Mouse (Mus musculus) c-Kit-positive CD71-negative TER-119-negative erythroid progenitor cells, embryonic 14.5 days (primary cell): ENCODE results near the gene Kcnma1.

Experiments
- DNase-seq: peaks from one replicate; pipeline ENCODE4 v3.0.0-alpha.2; 2013; ENCODE audit warnings: low read depth

The Kcnma1 gene

DNA sequence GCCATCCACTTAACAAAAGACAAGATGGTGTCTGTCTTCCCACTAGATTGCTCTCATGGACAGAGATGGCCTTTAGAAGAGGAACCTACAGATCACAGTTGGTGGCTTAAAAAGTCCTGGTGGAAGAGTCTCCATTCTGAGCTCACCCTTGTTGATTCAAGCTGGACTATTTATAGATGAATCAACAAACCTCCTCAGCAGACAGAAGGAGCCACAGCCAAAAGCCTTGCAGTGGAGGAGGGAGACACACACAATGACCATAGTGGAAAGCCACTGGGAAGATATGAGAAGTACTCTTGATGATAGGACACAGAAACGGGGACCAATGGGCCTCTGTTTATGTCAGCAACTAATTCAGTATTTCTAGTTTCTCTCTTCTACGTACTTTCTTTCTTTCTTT is 239.7 kb downstream of the Kcnma1 start:
- DNase-seq, result no peak

DNA sequence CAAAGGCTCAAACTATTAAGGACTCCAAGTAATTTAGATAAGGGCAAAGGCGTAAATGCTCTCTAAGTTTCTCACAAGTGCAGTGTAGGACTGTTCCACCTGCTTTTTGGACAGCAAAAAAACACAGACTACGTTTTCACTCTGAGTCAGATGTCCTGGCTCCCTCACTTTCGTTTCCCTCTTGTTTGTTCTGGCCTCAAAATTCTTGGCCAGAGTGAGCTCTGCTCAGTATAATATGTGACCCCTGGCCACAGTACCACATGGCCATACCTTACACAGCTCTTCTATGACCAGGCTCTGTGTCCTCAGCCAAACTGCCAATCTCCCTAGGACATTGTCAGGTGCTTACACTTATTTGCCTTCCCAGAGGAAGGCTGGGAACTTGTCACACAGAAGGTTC is 241.6 kb downstream of the Kcnma1 start:
- no peak for DNase-seq

DNA sequence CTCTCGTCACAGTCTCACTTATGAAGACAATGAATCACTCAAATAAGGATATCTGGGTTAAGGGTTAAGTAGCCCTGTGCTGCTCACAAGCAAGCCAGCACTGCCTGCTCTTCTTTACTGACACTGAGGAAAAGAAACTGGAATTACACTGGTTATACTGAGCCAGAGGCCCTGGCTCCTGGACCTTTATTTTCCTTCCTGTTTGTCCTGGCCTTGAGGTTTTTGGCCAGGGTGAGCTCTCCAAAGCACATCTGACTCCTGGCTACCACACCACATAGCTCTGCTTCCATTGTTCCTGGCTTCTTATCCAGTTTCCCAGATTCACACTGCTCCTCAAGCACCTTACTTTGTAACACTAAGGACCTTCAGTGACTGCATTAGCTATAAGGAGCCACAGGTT is 242.5 kb downstream of the Kcnma1 start:
- DNase-seq, result no peak

DNA sequence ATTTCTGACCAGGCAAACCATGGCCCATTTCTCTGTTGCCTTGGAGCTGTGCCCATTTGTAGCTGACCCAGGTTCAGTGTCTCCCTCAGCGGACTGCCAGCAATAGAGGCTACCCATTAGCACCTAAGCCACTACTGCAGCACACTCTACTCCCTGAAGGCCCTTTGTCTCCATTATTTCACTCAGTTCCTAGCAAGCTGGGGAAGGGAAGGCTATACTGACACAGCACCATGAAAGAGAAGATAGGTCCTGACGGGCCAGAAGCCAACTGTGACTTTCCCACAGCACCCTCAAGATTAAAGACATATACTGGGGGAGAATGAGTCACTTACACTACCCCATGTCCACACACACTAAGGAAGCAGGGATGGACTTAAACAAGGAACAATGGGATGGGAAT is 251.8 kb downstream of the Kcnma1 start:
- DNase-seq, result no peak

DNA sequence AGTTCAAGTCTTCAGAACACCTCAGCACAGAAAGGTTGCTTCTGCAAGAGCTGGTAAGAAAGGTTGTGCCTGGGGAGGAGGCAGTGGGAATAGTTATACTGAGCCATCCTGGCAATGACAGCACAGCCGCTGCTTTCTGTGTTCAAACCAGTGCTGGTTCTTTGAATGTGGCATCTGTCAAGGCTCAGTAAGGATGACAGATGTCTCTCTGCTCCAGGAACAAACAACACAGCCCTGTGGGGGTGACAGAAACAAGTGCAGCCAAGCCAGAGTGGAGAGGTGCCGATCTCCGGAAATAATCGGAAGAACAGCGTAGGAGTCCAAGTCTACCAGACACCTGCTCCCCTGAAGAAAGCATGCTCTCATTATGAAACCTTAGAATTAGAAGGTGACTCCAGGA is 254.7 kb downstream of the Kcnma1 start:
- DNase-seq, result no peak

DNA sequence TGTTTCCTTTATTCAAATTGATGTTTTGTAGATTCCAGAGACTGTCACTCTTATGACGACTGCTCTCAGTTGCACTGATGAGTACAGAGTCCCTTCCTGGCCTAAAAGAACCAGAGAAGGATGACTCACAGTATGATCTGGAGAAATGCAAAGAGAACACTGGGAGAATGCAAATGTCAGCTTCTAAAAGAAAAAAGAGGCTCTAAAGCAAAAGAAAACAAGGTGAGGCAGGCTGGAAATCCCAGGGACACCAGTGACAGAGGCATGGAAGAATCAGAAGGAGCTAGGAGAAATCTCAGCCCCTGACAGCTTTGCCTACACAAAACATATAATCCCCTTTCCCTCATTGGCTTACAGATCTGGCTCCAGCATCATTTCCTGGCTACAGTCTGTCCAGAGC is 255.9 kb downstream of the Kcnma1 start:
- DNase-seq, result no peak

DNA sequence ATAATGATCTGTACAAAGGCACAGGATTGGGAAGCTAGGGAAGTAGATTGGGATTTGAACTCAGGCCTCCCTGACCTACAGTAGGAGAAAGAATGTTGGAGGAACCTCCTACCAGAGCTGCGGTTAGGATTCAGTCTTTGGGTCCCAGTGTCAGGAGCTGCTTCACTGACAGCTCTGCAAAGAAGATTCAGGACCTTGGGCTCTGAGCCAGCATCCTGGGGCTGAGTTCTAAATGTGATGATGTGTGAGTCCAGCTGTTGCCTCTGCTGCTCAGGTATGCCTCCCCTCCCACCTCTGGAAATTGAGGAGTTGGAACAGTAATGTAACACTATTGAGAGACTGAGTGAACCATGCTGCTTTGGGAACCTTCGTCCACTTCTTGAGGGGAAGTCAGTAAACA is 266.3 kb downstream of the Kcnma1 start:
- no peak for DNase-seq

DNA sequence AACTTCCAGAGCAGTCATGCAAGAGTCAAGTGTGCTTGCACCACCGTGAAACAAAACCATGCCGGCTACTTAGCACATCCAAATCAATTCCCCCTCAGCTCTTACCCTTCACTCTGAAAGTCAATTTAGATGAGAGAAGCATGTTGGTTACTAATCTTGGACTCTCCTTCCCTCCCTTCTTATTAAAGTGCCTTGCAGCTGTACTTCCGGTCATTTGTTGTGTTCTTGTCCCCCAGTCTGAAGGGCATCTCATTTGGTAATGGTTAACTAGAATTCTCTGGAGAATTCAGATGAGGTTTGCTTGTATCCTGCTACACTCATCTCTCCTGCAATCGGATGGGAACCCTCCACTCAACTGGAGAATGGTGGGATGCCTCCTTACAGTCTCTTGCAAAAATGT is 267.3 kb downstream of the Kcnma1 start:
- no peak for DNase-seq

DNA sequence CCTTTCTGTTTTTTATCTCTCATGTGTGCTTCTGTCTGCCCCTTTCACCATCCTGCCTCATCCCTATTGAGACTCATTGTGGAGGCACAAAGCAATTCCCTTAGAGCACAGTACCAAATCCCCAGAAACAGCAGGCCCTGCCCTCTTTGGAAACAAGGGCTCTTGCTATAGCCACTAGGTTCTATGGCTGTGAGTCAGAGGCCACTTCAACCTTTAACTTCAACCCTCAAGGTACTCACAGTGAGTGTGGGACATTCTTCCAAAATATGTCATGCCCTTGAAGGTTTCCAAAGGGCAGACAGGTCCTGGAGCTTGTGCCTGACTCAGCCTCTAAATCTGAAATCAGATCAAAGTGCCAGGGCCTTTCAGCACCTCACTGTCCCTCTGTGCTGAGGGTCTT is 272.8 kb downstream of the Kcnma1 start:
- no peak for DNase-seq

DNA sequence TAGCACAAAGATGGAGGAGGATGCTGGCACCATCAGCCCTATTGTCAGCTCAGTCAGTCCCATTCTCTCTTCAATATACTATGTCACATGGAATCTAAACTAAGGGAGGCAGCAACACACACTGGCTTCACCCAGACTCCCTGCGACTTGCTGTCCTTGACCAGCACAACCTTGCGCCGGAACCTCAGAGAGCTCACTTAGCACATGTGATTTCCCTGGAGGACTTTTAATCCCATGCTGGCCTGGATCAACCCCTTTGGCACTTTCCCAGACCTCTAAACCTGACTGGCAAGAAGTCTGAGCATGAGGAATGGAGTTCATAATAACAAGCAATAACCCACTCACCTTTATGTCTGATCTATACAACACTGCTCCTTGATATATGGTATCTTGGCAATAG is 280.1 kb downstream of the Kcnma1 start:
- DNase-seq, result no peak

DNA sequence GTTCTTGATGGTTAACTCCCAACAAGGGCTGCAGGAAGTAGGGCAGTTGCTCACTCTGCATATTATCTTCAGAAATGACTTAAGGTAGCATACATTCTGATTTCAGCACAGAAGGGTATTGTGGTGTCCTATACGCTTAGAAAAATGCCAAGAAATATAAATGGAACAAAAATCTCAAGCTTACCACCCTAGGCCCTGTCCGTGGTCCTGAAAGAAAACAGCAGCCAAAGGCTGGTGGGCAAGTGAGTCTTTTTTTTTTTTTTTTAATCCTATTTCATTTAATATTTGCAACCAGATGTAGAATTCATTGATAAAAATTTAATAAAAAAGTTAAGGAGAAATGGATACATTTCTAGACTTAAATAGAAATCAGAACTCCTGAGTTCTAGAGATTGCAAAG is 284.9 kb downstream of the Kcnma1 start:
- DNase-seq, result peak; percentile 12

DNA sequence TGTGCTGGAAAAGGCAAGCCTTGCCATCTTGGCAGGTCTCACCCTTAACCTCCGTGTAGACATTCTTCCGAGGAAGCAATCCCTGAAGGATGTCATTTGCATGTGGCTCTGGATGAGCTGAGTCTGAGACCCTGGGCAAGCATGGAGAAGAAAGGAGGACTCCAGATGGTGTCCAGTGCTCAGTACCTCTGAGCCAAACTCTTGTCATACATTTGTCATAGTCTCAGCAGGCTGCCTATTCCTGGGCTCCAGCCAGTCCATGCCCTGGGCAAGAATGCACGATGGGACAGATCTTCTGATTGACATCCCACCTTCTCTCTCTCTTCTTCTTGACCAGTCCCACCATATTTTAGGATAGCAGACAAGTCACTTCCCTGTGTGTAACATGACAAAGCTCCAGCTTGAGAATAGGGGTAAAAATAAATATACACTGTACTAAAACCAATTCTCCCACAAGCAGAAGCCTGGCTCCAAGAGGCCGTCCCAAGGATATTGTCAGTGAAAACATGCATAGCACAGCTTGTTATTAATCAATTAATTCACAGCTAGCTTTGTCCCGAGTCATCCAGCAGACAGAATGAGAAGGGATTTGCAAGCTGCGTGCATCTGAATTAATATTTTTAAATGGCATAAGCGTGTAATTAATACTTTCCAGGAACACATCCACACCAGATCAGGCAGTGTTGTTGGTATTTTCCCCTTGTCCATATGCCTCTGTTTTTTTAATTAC is 290.4 kb downstream of the Kcnma1 start:
- no peak for DNase-seq

DNA sequence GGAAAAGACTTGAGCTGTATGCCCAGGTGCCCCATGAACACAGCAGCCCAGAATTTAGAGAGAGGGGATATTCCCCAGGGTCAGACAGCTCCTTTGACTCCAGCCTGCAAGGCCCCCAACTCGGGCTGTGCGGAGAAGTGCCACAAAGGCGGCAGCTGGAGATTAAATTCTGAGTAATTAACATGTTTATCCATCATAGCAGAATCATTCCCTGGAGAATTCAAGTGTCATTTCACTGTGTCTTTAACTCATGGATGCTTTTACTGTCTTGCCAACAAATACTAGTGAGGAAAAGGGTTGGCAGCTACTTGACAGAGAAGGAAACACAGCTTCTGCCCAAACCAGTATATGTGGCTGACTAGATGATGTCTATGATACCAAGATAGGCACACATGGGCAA is 295.0 kb downstream of the Kcnma1 start:
- no peak for DNase-seq

DNA sequence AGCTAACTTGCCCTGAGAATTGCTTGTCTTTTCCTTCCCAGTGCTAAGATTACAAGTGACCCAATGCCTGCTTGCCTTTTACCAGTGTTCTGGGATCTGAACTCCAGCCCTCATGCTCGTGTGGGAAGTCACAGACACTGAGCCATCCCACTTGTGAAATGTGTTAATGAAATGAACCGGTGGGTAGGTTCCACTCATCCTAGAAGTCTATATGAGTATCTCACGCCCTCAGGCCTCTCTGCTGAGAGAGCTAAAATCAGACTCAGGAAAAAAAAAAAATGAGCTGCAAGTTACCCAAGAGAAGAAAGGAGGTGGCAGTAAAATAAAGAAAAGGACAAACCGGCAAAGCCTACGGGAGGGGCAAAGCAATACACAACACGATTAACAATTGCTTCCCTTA is 295.6 kb downstream of the Kcnma1 start:
- no peak for DNase-seq

DNA sequence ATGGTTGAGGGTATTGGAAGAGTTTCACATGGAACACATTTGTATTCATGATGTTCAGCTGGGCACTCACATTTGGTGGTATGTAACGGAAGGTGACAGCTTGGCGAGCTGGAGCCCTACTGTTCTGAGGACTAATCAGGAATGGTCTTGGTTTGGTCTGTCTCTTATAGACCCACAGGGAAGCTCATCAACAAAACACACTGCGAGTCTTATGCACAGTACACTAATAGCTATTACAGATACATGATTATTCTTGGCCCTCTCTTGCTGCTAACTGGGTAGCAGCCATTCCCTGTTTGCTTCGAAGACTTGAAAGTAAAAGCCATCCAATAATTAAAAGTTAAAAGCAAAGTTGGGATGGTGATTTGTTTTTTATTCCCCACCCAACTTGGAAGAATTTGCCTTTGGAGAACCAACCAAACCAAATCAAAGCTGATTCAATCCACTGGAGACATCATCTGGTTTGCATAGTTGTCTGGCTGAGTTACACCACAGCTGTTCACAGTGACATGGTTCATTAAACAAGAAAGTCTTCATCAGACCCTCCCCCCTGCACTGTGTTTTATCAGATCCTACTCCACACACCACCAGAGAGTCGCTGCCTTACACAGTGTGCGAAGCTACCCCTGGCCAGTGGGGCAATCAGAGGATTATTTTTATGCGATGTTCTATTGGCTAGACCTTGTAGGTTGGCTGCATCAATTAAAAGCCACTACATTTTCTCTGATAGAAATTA is 299.7 kb downstream of the Kcnma1 start:
- DNase-seq, result no peak

DNA sequence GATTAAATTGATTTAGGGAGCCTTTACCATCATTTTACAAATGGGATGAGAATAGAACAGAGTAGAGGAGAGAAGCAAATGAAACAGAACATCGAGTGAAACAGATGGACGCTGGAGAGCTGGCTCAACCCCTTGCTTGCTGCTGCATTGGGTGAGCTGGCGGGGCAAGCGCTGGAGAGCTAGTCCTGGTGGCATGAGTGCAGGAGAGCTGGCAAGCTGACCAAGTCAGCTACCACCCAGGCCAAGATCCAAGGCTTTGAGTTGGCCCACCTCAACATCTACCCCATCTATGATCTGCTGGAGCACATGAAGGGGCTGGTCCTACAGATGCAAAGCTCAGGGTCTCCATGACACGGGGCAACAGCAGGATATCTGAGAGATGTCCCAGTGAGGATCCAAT is 301.4 kb downstream of the Kcnma1 start:
- DNase-seq, result no peak

DNA sequence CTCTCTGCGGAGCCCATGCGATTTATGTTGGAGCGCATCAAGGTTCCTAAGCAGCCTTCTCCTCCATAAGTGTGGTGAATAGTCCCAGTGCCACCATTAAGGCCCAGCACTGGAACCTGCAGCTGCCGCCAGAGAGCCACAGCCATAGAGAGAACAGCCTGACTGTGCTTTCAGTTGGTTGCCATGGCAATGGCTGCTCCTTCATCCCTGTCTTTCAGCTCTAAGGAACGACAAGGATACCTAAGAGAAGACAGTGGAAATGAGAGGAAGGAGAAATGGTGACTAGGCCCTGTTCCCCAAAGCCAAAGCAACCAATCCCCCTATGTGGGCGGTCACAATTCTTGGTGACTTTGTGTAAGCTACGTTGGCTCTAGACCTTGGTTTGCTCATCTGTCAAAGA is 303.3 kb downstream of the Kcnma1 start:
- DNase-seq, result no peak

DNA sequence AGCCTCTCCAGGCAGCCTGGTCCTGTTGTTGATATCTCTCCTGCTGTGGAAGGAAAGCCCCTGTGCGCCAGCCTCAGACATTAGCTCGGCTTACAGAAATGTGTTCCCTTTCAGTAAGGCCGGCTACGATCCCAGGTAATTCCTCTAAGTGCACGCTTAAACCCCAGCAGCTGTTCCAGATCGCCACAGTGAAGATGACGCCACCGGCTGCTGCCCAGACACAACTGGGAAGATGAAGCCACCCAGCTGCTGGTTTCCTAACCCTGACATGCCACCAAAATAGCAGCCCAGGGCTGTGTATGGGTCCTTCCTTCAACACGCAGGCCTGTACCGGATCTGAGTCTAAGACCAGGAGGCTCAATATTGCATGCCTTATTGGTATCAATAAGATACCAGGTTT is 307.5 kb downstream of the Kcnma1 start:
- DNase-seq, result no peak

DNA sequence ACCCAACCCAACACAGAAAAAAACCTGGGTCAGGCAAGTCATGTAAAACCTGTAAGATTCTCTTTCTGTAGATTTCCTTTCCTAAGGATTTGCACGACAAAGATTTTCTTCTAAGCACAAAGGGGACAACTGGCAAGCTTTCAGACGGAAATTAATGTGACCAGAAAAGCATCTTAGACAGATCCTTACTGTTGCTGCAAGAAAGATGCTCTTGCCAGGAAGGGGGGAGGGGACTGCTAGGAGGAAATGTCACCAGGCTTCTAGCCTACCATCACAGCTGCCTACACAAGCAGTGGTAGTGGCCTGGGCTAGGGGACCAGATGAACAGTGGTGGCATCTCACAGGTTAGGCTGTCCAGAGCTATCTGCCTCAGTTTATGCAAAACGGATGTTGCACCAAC is 308.6 kb downstream of the Kcnma1 start:
- DNase-seq, result no peak

DNA sequence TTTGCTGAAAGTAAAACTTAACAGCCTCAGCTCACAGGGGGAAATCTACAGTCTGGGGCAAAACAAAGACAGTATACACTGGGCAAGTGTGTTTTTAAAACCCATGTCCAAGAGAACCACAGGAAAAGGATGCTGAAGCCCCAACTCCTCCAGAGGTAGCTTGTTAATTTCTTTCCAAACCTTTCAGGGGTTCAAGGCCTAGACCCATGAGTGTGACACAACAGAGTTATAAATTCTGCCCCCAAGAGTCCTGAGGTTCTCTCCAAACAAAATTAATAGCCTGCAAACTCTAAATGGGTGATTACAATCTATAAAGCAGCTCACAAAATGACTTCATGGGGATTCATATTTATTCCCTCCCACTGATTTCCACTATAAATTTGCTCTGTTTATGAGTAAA is 310.0 kb downstream of the Kcnma1 start:
- DNase-seq, result no peak

DNA sequence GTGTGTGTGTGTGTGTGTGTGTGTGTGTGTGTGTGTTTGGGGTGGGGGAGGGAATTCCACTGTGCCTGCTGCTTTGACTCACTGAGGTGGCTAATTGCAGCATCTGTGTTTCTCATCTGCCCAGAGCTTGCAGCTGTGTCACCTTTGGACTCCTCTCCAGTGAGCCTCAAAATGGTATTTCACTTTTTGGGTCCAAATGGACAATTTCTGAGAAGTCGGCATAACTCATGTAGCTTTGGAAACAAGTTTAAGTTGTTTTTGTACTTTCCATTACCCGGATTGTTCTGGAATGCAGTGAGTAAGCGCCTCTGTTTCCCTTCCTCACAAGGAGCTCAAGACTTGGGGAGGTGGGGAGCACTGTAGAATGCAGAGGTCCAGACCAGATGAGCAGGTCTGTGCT is 317.9 kb downstream of the Kcnma1 start:
- no peak for DNase-seq

DNA sequence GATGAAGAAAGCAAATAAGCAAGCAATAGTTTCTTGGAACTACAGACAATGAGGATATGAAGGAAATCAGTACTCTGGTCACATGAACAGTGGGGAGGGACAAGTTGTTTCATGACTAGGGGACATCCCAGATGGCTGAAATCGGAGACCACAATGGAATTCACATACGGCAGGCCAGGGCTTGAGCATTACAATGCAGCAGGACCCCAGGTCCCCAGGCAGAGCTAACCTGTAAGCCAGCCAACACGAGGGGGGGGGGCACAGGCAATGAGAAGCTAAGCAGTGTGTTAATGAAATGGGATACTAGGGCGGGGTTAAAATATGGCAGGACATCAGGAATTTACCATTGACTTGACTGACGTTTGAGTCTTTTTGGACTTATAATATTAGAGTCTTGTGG is 324.6 kb downstream of the Kcnma1 start:
- no peak for DNase-seq

DNA sequence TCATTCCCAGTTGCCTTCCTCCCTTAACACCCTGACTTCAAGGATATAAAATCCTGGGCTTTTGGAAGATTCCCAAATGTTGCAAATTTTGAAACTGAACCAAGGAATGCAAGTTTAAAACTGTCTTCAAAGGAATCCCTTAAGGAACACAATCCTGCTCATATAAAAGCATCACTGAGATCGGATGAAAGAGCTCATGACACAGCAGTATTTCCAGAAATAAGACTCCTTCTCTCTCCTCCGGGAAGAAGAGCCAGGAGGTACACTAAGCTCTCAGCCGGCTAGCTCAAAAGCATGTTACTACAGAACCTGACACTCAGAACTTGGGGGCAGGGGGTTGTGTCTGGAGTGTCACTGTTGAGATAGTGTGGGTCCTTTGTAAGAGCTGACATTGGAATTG is 325.8 kb downstream of the Kcnma1 start:
- no peak for DNase-seq

DNA sequence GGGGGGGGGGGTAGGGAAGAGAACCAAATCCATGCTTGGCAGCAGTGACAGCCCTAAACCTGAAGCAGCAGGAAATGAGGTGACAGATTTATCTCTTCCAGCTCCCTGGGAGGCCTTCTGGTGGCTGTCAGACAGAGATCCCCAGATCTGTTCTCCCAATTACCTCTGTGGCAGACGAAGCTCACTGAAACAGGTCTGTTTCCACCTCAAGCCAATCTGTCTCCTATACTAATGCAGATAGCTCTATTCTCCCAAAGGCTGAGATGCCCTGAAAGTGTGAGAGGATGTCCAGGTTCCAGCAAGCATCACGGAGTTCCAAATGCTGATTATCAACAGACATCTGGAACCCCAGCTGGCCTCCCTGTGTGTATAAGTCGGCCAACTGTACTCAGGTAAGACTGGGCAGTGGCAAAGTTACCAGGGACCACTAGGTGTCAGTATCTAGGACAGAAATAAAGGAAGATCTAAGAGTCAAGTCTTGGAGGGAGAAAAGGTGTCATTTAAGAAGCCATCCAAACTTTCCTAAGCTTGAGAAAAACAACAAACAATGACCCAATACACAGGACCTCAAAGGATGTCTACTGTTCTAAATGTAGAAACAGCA is 329.7 kb downstream of the Kcnma1 start:
- no peak for DNase-seq
